ENCODE assay signal across 8 mouse cellular contexts in the genomic region with DNA sequence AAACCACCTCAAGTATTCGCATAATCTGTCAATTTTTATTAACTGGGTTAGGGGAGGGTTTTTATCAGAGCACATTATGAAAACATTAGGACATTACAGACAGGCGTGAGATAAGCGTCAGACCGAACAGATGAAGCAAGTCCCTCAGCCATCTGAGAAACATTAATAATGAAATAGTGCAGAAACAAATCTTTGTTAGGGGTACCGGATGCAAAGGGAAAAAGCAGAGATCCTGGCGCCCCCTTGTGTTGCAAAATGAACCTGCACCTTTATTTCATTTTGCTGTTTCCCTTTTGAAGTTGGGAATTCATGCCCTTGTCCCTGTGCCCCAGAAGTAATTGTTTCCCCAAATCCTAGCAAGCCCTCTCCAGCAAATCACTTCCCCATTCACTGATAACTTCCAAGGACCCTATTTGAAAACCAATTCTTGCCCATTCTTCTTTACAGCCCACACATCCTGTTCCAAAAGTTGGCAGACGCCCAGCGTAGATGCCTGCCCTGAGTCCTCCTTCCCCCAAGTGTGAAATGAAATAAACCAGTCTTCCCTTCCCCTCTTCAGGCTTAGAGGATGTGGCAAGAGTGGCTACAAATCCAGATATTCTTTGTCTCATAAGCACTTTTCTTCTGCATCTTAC.
DNase-seq lines count a peak whose midpoint lies in the region; ATAC-seq and TF ChIP-seq lines count a peak whose summit lies in the region.
"Had no signal": no experiment of that assay in that cellular context is flagged by ENCODE, and none has a peak within 500 bp of the region (broad histone marks: within the 10 kb centered on the region; RNA-seq: fewer than 3 reads in every experiment).

No protein-coding gene starts in this region.

- no peak overlapping the region for H3K4me2 ChIP-seq in kidney, postnatal 0 days (ENCODE audit: low read length)
- H3K4me2 ChIP-seq in kidney, embryonic 16.5 days (replicated peaks; ENCODE audit: low read depth, low read length) = no peak overlapping the region
- H3K4me2 ChIP-seq in neural tube, embryonic 11.5 days (ENCODE audit: low read depth) = no peak overlapping the region
- H3K4me2 ChIP-seq: midbrain, embryonic 12.5 days had no signal

- no peak for ATAC-seq in kidney, postnatal 0 days (replicated peaks; ENCODE audit: low FRiP score, low read depth)
- ATAC-seq in kidney, embryonic 16.5 days (ENCODE audit: low FRiP score, low TSS enrichment) = no peak
- no peak for ATAC-seq in neural tube, embryonic 11.5 days (ENCODE audit: insufficient read depth, low FRiP score, low TSS enrichment)

- TF ChIP-seq CTCF in kidney, postnatal 0 days (IDR thresholded peaks at IDR 0.05; ENCODE audit: low read depth) = peak; percentile 90
- peak; percentile 81 for TF ChIP-seq CTCF in gastrocnemius, adult 2 months (IDR thresholded peaks at IDR 0.05)

- H3K9ac ChIP-seq in kidney, postnatal 0 days (ENCODE audit: low read depth, low read length) = no peak overlapping the region
- H3K9ac ChIP-seq in kidney, embryonic 16.5 days (replicated peaks; ENCODE audit: low read length) = no peak overlapping the region
- H3K9ac ChIP-seq in neural tube, embryonic 11.5 days (ENCODE audit: low read length) = no peak overlapping the region
- H3K9ac ChIP-seq: midbrain, embryonic 12.5 days had no signal

- peaks cover 26% of the 10 kb centered on the region for H3K4me1 ChIP-seq in kidney, postnatal 0 days (replicated peaks; ENCODE audit: insufficient read depth, low read length)
- peaks cover 45% of the 10 kb centered on the region for H3K4me1 ChIP-seq in kidney, embryonic 16.5 days (ENCODE audit: insufficient read depth, low read length)
- peaks cover 18% of the 10 kb centered on the region for H3K4me1 ChIP-seq in neural tube, embryonic 11.5 days (ENCODE audit: control insufficient read depth, insufficient read depth, low read length)

- no peak overlapping the region for H3K27ac ChIP-seq in kidney, postnatal 0 days
- H3K27ac ChIP-seq in kidney, embryonic 16.5 days (ENCODE audit: low read length) = no peak overlapping the region
- no peak overlapping the region for H3K27ac ChIP-seq in gastrocnemius, adult 2 months
- no peak overlapping the region for H3K27ac ChIP-seq in neural tube, embryonic 11.5 days (ENCODE audit: low read depth, low read length)
- H3K27ac ChIP-seq: midbrain, embryonic 12.5 days had no signal

- H3K27me3 ChIP-seq in kidney, postnatal 0 days (ENCODE audit: insufficient read depth, low read length) = no peaks in the 10 kb centered on the region
- H3K27me3 ChIP-seq in kidney, embryonic 16.5 days (ENCODE audit: insufficient read depth, low read length) = no peaks in the 10 kb centered on the region
- no peaks in the 10 kb centered on the region for H3K27me3 ChIP-seq in neural tube, embryonic 11.5 days (ENCODE audit: control insufficient read depth, insufficient read depth, low read length)
- H3K27me3 ChIP-seq: midbrain, embryonic 12.5 days had no signal

- peak; percentile 81 for DNase-seq in kidney, postnatal 0 days (ENCODE audit: low spot score)
- DNase-seq in CD8-positive naive resting alpha-beta T cell, adult 2 months (ENCODE audit: low read depth in 2 of 2, low spot score in 2 of 2) = peak; percentile 32 to 55
- DNase-seq in R1 (ENCODE audit: low read depth, low spot score) = peak; percentile 58
- DNase-seq in gastrocnemius, adult 2 months = peak; percentile 54
- DNase-seq in layer of hippocampus, postnatal 14 days (ENCODE audit: low spot score in 2 of 2) = peak; percentile 73 to 75
- peak; percentile 62 for DNase-seq in neural tube, embryonic 11.5 days (ENCODE audit: low spot score)

- intact Hi-C loops in gastrocnemius, adult 2 months (cut with DNase I) = loop anchor here (2.0 kb wide), 1 partner anchor 230 kb away; no protein-coding TSS in a partner anchor

- no peaks in the 10 kb centered on the region for H3K36me3 ChIP-seq in kidney, postnatal 0 days (ENCODE audit: insufficient read depth, low read length)
- no peaks in the 10 kb centered on the region for H3K36me3 ChIP-seq in kidney, embryonic 16.5 days (ENCODE audit: insufficient read depth, low read length)
- H3K36me3 ChIP-seq in neural tube, embryonic 11.5 days (ENCODE audit: control insufficient read depth, insufficient read depth, low read length) = no peaks in the 10 kb centered on the region
- H3K36me3 ChIP-seq: midbrain, embryonic 12.5 days had no signal

- H3K4me3 ChIP-seq in kidney, postnatal 0 days (replicated peaks; ENCODE audit: low read depth, low read length) = no peak overlapping the region
- no peak overlapping the region for H3K4me3 ChIP-seq in kidney, embryonic 16.5 days (ENCODE audit: low read length)
- no peak overlapping the region for H3K4me3 ChIP-seq in gastrocnemius, adult 2 months
- no peak overlapping the region for H3K4me3 ChIP-seq in neural tube, embryonic 11.5 days (ENCODE audit: low read depth, low read length)
- H3K4me3 ChIP-seq: midbrain, embryonic 12.5 days had no signal

- 29% methylated on average over 8 of the region's 8 CpGs for WGBS in kidney, postnatal 0 days
- 30% methylated on average over 8 of the region's 8 CpGs for WGBS in kidney, embryonic 16.5 days
- 53% methylated on average over 8 of the region's 8 CpGs for WGBS in neural tube, embryonic 11.5 days

- no peaks in the 10 kb centered on the region for H3K9me3 ChIP-seq in kidney, postnatal 0 days (replicated peaks; ENCODE audit: low read length)
- H3K9me3 ChIP-seq in kidney, embryonic 16.5 days (ENCODE audit: low read length) = no peaks in the 10 kb centered on the region
- H3K9me3 ChIP-seq in neural tube, embryonic 11.5 days (ENCODE audit: control insufficient read depth, low read length) = no peaks in the 10 kb centered on the region
- H3K9me3 ChIP-seq: midbrain, embryonic 12.5 days had no signal
